Mouse (Mus musculus): Measurements from ENCODE around the gene Mark4.

GRCm38 (mm10) chr7:19405417-19405816 lies 53.2 kb downstream of the Mark4 start:
- TF ChIP-seq CTCF (IDR thresholded peaks at IDR 0.05) (peak; percentile 97), EP300 (IDR thresholded peaks at IDR 0.05) (no peak)

Data from lung, postnatal 0 days (tissue).